Mouse (Mus musculus) limb, embryonic 11.5 days (tissue): ENCODE results near the gene Lrrc8b. TPM values are rescaled to one million over a fixed set of nuclear protein-coding genes. Genes with fewer than 3 reads are reported as not detected.

Experiments
- ATAC-seq: fragments of 200-750 bp; cut with Nextera tagmentation; 2 replicates; pipeline ENCODE4 v1.8.0; 2017; ENCODE audit warnings: low read depth; ENCODE audit not compliant: insufficient number of reproducible peaks, low FRiP score, low TSS enrichment
- DNase-seq: peaks from one replicate; pipeline ENCODE4 v3.0.0-alpha.2; 2015; ENCODE audit warnings: low spot score
- H3K27ac ChIP-seq: fragments of 300-500 bp; sonication (generic); replicated peaks from 2 replicates; pipeline ENCODE4 v1.5.1; 2014; ENCODE audit warnings: low read depth, mild to moderate bottlenecking, low read length
- H3K27me3 ChIP-seq: fragments of 300-500 bp; sonication (generic); 2 replicates; pipeline ENCODE4 v1.6.1; 2014; ENCODE audit warnings: mild to moderate bottlenecking, low read length, mixed read lengths; ENCODE audit not compliant: control insufficient read depth, insufficient read depth
- H3K36me3 ChIP-seq: fragments of 300-500 bp; sonication (generic); 2 replicates; pipeline ENCODE4 v1.6.1; 2014; ENCODE audit warnings: mild to moderate bottlenecking, low read length, moderate library complexity, mixed read lengths; ENCODE audit not compliant: control insufficient read depth, insufficient read depth
- H3K4me1 ChIP-seq: fragments of 300-500 bp; sonication (generic); 2 replicates; pipeline ENCODE4 v1.6.1; 2014; ENCODE audit warnings: low read length, mixed read lengths; ENCODE audit not compliant: control insufficient read depth, insufficient read depth
- H3K4me2 ChIP-seq: fragments of 300-500 bp; sonication (generic); 2 replicates; pipeline ENCODE4 v1.6.1; 2014; ENCODE audit warnings: low read depth, mild to moderate bottlenecking, moderate library complexity; ENCODE audit not compliant: severe bottlenecking
- H3K4me3 ChIP-seq: fragments of 300-500 bp; sonication (generic); 2 replicates; pipeline ENCODE4 v1.5.1; 2014; ENCODE audit warnings: low read depth, low read length
- H3K9ac ChIP-seq: fragments of 300-500 bp; sonication (generic); 2 replicates; pipeline ENCODE4 v1.6.1; 2014; ENCODE audit warnings: mild to moderate bottlenecking, low read length
- H3K9me3 ChIP-seq: fragments of 300-500 bp; sonication (generic); 2 replicates; pipeline ENCODE4 v1.6.1; 2016; ENCODE audit warnings: low read length; ENCODE audit not compliant: control insufficient read depth
- WGBS: fragments of 180-500 bp; shearing (Covaris S2); extraction: QIAGEN DNeasy Blood & Tissue Kit; methylation state at CpG from one replicate; pipeline ENCODE4 v1.1.7; 2014; 5-methylcytosine and 5-hydroxymethylcytosine counted together
- polyA plus RNA-seq: library from polyadenylated mRNA; unstranded; fragments of >200 nt; fragmentation: Nextera tagmentation; extraction: Ambion mirVana; gene quantifications from 2 replicates; pipeline ENCODE4 v1.2.1, GENCODE M21; 2014

Gene Lrrc8b
- polyA plus RNA-seq, 1 experiment from 2014 or later, result 6.2 TPM

DNA sequence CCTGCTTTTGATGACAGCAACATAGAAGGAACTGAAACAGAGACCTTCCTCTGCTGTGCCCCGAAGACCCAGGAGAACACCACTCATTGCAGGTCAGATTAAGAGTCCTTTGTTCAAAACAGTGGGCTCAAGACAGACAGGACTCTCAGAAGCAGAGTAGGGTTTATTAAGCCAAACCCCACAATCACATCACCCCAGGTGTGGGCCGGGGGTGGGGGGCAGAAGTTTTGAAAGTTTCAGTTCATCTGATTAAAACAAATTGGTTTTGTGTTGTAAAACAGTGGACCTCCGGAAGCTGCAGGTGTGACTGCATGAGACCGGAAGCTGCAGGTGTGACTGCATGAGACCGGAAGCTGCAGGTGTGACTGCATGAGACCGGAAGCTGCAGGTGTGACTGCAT, 14.0 kb upstream of the Lrrc8b start:
- Histone ChIP-seq H3K4me3 (no peak overlapping the region), H3K27me3 (no peaks in the 10 kb centered on the region)
- 86% methylated on average over 5 of the region's 6 CpGs for WGBS

DNA sequence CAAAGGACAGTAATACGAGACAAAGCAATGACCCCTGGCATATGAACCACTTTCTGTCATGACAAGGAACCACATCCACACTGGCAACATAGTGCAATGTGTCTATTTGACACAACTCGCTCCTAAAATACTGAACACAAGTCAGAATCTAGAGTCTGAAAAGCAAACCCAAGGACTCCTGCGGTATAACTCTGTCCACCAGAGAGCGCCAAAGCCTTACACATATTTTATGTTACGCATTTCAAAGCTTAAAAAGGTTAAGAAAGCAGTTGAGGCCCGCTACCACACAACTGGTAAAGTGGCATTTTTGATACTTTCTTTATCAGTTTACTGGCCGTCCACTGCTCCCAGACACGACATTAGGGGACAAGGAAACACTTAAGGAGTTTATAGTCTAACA, 10.6 kb upstream of the Lrrc8b start:
- peak; percentile 86 for DNase-seq
- H3K36me3 ChIP-seq, result no peaks in the 10 kb centered on the region
- H3K4me1 ChIP-seq, result no peaks in the 10 kb centered on the region
- no peak; the same call in 1 of the 2 replicates for ATAC-seq
- 14% methylated on average over 8 of the region's 8 CpGs for WGBS
- no peak overlapping the region for H3K27ac ChIP-seq
- no peak overlapping the region for H3K9ac ChIP-seq
- no peaks in the 10 kb centered on the region for H3K9me3 ChIP-seq
- H3K4me2 ChIP-seq, result no peak overlapping the region
- H3K4me3 ChIP-seq, result no peak overlapping the region
- no peaks in the 10 kb centered on the region for H3K27me3 ChIP-seq

More for the DNA sequence above, 14.0 kb upstream of the Lrrc8b start:
- no peak overlapping the region for H3K4me2 ChIP-seq
- H3K9ac ChIP-seq, result no peak overlapping the region
- no peak for ATAC-seq
- no peak for DNase-seq
- no peak overlapping the region for H3K27ac ChIP-seq
- H3K9me3 ChIP-seq, result no peaks in the 10 kb centered on the region
- no peaks in the 10 kb centered on the region for H3K4me1 ChIP-seq
- H3K36me3 ChIP-seq, result no peaks in the 10 kb centered on the region

DNA sequence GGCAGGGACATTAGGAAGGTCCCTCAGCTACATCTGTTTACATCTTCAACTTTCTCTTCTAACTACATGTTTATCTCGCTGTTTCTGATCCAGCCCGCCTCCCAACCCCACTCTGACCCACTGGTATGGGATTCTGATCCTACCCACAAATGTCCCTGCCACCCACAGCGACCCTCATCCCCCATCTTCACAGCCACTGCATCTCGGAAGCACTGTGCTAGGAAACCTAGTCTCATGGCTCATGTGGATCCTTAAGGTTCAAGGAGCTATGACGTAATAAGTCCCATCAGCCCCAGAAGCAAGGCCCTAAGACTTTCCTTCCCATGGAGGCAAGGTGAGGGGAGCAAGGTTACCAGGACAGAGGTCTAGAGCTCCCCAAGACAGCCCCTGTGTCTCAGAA, 7.9 kb upstream of the Lrrc8b start:
- H3K4me1 ChIP-seq, result no peaks in the 10 kb centered on the region
- H3K9ac ChIP-seq, result no peak overlapping the region
- no peak for DNase-seq
- 84% methylated on average over 5 of the region's 5 CpGs for WGBS
- ATAC-seq, result no peak
- H3K4me3 ChIP-seq, result no peak overlapping the region
- H3K36me3 ChIP-seq, result no peaks in the 10 kb centered on the region
- no peak overlapping the region for H3K4me2 ChIP-seq
- H3K27me3 ChIP-seq, result no peaks in the 10 kb centered on the region
- no peaks in the 10 kb centered on the region for H3K9me3 ChIP-seq
- no peak overlapping the region for H3K27ac ChIP-seq

DNA sequence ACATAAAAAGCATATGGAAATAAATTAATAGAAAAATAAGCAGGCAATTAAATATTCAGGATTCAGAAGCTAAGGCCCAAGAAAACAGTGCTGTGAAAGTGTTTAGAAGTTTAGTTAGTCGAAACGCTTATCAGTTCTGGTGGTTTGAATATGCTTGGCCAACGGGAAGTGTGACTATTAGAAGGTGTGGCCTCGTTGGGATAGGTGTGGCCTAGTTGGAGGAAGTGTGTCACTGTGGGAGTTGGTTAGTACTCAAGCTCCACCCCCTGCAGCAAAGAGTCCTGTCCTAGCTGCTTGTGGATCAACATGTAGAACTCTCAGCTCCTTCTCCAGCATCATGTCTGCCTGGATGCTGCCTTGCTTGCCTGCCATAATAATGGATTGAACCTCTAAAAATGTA, 6.5 kb upstream of the Lrrc8b start:
- no peak for ATAC-seq
- Histone ChIP-seq H3K36me3 (no peaks in the 10 kb centered on the region), H3K27ac (no peak overlapping the region), H3K4me1 (no peaks in the 10 kb centered on the region), H3K4me2 (no peak overlapping the region), H3K4me3 (no peak overlapping the region), H3K9me3 (no peaks in the 10 kb centered on the region), H3K9ac (no peak overlapping the region), H3K27me3 (no peaks in the 10 kb centered on the region)
- DNase-seq, result no peak
- 92% methylated on average over 4 of the region's 4 CpGs for WGBS

DNA sequence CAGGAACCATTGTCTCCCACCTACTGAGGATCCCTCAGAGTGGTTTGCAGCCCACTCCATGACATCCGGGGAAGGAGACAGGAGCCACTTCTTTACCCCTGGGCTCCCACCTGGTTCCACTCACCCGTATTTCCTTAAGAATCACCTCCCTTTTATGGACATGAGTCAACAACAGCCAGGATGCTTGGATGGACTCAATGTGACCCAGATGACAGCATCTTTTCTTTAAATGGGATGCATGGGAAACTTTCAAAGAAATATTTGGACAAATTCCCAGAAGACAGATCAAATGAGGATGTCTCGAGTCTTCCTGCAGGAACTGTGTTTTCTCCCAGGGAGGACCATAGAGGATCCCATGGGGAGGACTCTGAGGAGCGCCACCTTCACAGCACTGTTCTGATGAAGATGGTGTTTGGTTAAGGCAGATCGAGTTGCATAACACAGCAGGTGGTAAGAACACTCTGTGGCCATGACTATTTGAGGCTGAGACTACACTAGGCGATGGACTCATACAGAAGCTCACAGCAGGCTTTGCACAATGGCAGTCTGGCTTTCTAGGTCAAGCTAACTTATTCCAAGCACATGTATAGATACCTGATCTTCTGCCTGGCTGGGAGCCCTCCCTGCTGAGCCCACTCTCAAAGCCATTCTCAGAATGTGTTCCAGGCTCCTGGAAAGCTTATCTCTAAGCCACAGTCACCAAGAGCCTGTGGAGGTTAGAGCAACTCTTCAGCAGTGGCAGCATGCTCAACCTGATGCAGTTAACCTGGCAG, 4.9 kb upstream of the Lrrc8b start:
- DNase-seq (no peak), ATAC-seq (no peak)
- H3K36me3 ChIP-seq, result no peaks in the 10 kb centered on the region
- no peak overlapping the region for H3K4me2 ChIP-seq
- H3K4me3 ChIP-seq, result no peak overlapping the region
- no peaks in the 10 kb centered on the region for H3K9me3 ChIP-seq
- no peaks in the 10 kb centered on the region for H3K27me3 ChIP-seq
- H3K9ac ChIP-seq, result no peak overlapping the region
- no peak overlapping the region for H3K27ac ChIP-seq
- WGBS, result 75% methylated on average over 6 of the region's 6 CpGs
- H3K4me1 ChIP-seq, result 0 out of 2 replicates have a peak, but pooled peaks cover 3% of the 10 kb centered on the region

DNA sequence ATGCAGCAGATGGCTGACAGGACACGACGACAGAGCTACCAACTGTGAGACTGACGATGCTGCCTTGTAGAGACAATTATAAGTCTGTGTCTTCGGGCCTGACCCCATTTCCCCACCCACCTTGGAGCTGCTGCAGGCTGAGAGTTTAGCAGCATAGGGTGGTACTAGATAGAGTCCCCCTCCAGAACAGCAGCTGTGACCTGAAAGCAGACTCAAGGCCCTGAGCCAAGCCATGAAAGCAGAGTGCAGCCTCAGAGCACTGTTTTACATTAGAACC, 4.3 kb upstream of the Lrrc8b start:
- Histone ChIP-seq H3K27ac (no peak overlapping the region), H3K27me3 (no peaks in the 10 kb centered on the region)
- ATAC-seq, result no peak

DNA sequence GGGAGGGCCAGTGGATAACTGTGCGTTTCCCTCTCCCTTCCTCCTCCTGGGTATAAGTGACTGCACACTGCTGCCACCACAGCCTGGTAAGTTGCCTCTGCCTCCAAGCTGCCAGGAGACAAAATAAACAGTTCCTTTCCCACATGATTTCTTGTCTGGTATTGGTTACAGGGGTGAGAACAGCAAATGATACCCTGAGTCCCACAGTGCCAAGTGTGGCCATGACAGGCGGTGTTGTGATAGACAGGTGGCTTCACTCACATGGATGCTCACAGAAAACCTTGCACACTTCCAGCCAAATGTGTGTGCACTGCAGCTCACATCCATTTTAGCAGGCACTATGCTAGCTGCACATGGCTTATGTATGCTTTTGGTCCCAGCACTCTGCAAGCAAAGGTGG, 3.8 kb upstream of the Lrrc8b start:
- ATAC-seq (no peak), DNase-seq (no peak)
- no peak overlapping the region for H3K27ac ChIP-seq
- H3K9ac ChIP-seq, result no peak overlapping the region
- WGBS, result 88% methylated on average over 2 of the region's 2 CpGs
- H3K9me3 ChIP-seq, result no peaks in the 10 kb centered on the region
- no peaks in the 10 kb centered on the region for H3K27me3 ChIP-seq
- no peaks in the 10 kb centered on the region for H3K36me3 ChIP-seq
- H3K4me3 ChIP-seq, result no peak overlapping the region
- H3K4me1 ChIP-seq, result 0 out of 2 replicates have a peak, but pooled peaks cover 3% of the 10 kb centered on the region
- no peak overlapping the region for H3K4me2 ChIP-seq

More for the DNA sequence above, 4.3 kb upstream of the Lrrc8b start:
- WGBS, result 62% methylated on average over 4 of the region's 4 CpGs
- no peaks in the 10 kb centered on the region for H3K9me3 ChIP-seq
- 0 out of 2 replicates have a peak, but pooled peaks cover 3% of the 10 kb centered on the region for H3K4me1 ChIP-seq
- no peak overlapping the region for H3K4me2 ChIP-seq
- H3K4me3 ChIP-seq, result no peak overlapping the region
- H3K36me3 ChIP-seq, result no peaks in the 10 kb centered on the region
- no peak for DNase-seq
- H3K9ac ChIP-seq, result no peak overlapping the region

DNA sequence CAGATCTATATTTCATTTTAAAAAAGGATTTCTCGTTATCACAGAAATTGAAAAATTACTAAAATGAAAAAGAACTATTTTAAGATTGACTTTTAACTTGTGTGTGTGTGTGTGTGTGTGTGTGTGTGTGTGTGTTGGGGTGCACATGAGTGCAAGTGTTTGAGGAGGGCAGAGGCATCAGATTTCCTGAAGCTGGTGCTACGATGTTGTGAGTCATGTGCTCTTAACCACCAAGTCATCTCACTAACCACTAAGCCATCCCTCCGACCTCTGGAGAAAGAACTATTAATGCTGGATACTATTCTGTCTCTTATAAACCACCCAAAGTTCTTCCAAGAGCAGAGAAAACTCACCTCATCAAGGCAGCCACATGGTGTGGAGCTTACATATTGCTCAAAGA, 2.9 kb upstream of the Lrrc8b start:
- H3K9me3 ChIP-seq, result no peaks in the 10 kb centered on the region
- ATAC-seq, result no peak
- H3K4me3 ChIP-seq, result no peak overlapping the region
- no peaks in the 10 kb centered on the region for H3K36me3 ChIP-seq
- no peak for DNase-seq
- no peak overlapping the region for H3K4me2 ChIP-seq
- H3K27ac ChIP-seq, result no peak overlapping the region
- 85% methylated on average over 3 of the region's 3 CpGs for WGBS
- H3K4me1 ChIP-seq, result 0 out of 2 replicates have a peak, but pooled peaks cover 3% of the 10 kb centered on the region
- H3K27me3 ChIP-seq, result no peaks in the 10 kb centered on the region
- no peak overlapping the region for H3K9ac ChIP-seq
